Mouse (Mus musculus) heart, adult 18-20 months (tissue): ENCODE measurements at regions not wholly inside any gene's neighbourhood (a gene's known extent, or its start where the extent isn't known, plus 50 kb on each side); places are given as distances from the start of the nearest gene placed in this dataset.
"Not testable (repeated sequence)": the region's sequence is repeated elsewhere in the genome, so short reads cannot be mapped to it uniquely, and the experiment has no call there.

ENCODE experiments used
- DNase-seq, 2 experiments: peaks; one replicate each; pipeline ENCODE4 v3.0.0; 2021 to 2022; ENCODE audit warnings: mixed read lengths in 1 of 2

- no peak for DNase-seq
Measured at GRCm38 (mm10) chr13:52096506-52096905, 250.0 kb downstream of the Gadd45g start.

DNA sequence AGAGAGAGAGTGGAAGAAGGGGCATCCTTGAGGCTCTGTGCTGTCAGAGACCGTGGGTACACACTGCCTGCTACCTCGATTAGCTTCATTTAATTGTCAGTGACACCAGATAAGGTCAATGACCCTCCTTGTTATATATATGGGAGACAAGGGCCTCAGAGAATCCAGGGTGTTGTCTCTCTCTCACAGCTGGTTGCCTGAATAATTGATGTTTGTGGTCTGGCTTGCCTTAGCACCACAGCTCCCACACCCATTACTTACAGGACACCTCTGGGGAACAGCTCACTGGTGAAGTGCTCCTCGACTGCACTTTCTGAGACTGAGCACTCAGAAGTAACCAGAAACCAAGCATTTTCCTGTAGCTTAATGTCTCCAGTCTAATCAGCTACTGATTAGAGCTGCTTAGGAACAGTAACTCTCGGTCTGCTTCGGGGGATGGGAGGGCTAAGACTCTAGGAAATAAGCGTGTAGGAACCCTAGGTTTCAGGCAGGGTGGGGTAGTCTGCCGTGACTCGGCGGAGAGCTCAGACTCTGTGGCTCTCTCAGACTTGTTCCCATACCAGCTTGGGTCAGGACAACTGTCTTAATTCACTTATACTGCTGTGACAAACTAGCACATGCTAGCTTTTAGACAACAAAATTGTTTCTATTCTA lies 259.6 kb downstream of the Gadd45g start:
- no peak for DNase-seq

DNA sequence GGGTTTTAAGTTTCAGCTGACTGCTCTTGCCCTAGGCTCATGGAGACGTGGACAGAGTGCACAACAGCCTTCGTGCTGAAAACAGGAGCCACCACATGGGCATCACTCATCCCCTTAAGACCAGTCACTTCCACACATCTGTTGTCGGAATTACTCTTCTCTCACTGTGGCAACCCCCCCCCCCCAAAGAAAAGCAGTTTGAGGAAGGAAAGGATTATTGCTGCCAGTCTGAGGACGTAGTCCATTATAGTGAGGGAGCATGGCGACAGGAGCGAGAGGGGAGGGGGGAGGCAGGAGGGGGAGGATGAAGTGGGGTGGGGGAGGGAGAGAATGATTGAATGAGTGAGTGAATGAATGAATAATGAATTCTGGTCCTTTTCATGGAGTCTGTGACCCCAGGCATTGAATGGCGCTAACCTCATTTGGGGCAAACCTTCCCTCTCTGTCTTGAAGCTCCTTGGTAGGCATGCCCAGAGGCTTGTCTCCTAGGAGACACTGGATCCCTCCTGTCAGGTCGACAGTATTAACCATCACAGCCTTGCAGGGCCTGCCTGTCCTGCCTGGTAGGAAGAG lies 262.0 kb downstream of the Gadd45g start:
- DNase-seq = no peak

DNA sequence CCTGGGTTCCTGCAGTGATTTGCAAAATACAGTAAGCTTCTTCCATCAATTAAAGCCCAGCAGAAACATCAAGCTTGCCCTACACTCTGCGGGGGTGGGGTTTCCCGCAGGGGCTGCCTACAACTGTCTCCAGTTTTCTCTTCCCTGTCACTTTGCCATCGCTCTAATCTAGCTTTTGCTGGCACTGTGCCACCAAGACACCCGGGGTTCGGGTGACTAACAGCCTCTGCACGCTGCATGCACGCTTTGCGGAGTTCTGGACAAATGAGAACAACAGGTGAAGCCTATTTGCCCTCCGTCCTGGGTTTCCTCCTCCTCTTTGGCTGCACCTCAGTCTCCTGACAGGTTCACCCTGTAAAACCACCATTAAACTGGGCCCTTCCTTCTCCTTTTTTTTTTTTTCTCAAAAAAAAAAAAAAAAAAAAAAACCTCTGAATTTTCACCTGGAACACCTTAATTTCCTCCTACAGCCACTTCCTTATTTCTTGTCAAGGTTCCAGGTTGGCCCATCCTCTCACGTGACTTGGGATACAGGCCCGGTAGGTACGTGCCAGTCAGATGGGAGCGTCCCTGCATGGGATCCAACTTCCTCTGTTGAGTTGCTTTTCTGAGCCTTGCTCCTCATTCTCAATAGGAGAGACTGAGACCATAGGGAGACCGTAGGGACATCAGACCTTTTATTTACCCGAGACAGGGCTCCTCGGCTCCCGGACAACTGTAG lies 262.7 kb downstream of the Gadd45g start:
- DNase-seq = no peak

DNA sequence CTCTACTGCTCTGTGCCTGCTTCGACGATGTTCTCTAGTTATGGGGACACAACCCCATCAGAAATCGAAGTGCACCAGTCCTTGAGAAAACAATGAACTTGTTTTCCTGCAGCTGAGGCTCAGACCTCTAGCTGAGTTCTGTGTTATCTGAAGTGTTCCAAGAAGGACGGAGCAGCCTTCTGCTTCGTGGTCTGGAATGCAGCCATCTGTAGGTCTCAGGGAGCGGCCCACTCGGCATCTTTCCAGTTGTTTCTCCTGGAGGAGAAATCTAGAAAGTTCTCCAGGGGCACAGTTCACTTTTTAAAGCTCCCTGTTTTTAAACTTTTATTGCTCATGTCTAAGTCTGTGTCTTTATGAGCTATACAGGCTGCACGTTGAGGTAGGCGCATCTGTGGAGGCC lies 264.3 kb downstream of the Gadd45g start:
- DNase-seq = no peak

DNA sequence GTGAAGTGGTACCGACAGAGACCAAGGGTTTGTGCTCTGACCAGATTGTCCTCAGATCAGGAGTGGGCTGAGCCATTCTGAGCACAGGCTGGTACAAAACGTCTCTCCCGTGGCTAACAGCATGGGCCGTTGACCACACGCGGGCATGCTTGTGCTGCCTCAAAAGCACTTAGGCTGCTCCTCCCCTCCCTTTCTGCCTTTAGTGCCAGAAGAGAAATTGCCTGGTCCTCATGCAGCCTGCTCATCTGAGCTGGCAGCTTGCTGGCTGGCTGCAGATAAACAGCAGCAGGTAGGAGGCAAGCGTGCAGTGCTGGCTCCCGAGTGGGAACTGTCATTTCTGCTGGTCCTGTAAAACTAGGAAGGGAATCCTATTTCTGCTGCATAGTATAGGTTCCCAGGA lies 267.1 kb downstream of the Gadd45g start:
- peak in 1 of 2 experiments; percentile 4 for DNase-seq

GRCm38 (mm10) chr13:52114431-52114830 lies 268.0 kb downstream of the Gadd45g start:
- peak in 1 of 2 experiments; percentile 6 for DNase-seq

- DNase-seq = no peak
Measured at GRCm38 (mm10) chr13:52114962-52115361, 268.5 kb downstream of the Gadd45g start.

- peak in 1 of 2 experiments; percentile 5 for DNase-seq
Measured at GRCm38 (mm10) chr13:52116241-52116640, 269.8 kb downstream of the Gadd45g start.

DNA sequence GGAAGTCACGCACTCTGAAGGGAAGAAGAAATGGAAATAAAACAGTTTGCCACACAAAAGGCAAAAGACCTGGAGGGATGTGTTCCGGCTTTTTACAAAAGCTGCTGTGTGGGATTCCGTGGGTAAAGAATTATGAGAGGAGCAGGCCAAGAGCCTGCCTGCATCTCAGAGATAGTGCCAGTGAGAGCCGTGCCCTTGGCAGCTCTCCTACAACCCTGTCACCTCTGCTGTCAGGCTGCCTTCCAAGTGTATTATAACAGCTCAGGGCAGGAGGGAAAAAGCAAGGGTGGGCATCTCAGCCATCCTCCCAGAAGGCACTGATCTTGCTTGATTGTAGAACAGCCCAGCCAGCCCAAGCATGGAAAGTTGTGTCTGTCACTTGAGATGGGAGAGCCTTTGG lies 270.3 kb downstream of the Gadd45g start:
- DNase-seq = peak; percentile 32 to 35

DNA sequence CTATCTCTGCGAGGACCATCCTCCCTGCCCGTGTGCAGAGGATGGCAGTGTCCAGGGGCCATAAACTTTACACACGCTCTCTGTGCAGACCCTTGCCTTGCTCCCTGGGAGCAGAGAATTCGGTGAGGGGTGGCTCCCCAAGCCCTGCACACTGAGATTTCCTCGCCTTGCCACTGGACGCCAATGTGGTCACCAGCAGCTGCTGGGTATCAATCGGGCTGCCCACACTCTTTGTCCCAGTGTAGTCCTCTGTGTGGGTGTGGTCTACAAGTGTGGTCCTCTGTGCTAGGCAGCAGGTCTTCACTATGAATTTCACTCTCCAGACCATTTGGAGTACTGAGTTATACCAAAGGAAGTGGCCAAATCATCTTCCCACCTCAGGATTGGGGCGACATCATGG lies 274.3 kb downstream of the Gadd45g start:
- no peak for DNase-seq

- no peak for DNase-seq
Measured at GRCm38 (mm10) chr13:52125037-52125436, 278.6 kb downstream of the Gadd45g start.

DNA sequence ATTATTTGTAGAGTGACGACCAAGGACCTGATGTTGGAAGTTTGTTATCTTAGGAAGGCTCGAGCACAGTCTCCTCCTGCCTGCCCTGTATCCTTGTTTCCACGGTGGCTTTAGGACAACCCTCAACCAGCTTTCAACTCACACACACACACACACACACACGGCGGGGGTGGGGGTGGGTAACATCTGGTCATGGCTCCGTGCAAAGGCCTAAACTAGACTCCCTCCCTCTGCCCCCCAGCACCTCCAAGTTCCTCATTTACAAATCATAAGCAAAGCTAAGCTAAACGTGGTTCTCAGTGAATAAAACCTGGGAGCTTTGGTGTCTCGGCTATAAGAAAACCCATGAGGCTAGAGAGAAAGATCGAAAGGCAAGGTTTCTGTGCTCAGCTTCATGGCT lies 281.3 kb downstream of the Gadd45g start:
- DNase-seq = no peak

GRCm38 (mm10) chr13:52129466-52129865 lies 283.0 kb downstream of the Gadd45g start:
- DNase-seq = no peak

GRCm38 (mm10) chr13:52133202-52133601 lies 286.7 kb downstream of the Gadd45g start:
- no peak for DNase-seq

GRCm38 (mm10) chr13:52138331-52138945 lies 292.0 kb downstream of the Gadd45g start:
- no peak for DNase-seq

DNA sequence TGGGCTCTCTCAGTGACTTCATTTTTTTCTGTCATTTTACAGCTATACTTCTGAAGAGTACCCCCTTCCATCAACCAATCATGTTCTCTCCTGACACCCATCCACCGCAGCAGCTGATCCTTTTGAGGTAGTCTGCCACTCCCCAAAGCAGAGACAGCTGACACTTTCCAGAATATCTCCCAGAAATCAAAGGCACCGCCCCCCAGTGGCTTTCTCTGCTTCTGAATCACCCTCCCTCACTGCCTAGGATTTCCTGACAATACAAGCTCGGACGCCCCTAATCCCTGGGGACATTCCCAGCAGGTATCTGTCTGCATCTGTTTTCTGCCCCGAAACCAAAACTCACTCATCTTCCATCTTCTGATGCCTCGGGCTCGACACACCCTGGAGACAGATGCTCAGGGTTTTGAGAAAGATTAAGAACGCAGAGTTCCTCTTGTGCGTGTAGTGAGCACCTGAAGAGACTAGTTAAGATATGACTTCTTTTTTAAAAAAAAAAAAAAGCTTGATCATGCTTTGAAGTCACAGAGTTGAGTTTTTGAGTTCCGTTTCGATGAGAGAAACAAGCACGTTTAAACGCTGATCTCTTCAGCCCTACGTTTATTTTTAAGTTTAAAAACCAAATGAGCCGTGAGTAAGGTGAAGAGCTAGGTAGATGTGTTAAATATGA lies 292.8 kb downstream of the Gadd45g start:
- no peak for DNase-seq

DNA sequence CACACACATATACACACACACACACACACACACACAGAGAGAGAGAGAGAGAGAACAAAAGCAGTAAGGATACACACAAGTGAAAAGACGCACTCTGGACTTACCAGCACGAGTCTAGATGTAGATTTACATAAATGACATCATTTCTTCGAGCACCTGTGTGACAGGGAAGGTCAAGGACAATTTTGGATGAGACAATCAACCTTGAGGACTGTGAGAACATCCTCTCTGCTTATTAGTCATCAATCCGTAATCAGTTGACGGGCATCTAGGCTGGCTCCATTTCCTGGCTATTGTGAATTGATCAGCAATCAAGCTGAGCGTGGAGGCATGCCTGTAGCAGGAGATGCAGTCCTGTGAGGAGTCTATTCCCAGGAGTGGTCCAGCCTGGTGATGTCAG lies 293.7 kb downstream of the Gadd45g start:
- DNase-seq = no peak

GRCm38 (mm10) chr13:52144066-52144465 lies 297.6 kb downstream of the Gadd45g start:
- DNase-seq = not testable (repeated sequence)

DNA sequence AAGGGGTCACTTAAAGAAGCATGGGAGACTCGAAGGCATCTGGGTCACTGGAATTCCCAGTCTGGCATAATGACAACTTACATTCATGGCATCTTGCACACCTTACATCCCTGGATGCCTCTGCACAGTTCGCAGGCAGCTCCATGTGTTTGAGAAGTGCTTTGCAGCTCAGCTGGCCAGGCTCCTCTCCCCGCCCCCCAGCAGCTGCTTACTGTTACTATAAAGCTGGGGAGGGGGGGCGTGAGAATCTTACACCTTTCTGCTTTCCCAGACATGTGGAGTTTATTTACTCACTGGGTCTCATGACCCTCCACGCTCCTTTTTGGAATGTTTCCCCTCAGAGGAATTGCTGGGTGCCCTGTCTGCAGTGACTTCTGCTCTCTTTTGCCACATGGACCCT lies 299.4 kb downstream of the Gadd45g start:
- DNase-seq = no peak

DNA sequence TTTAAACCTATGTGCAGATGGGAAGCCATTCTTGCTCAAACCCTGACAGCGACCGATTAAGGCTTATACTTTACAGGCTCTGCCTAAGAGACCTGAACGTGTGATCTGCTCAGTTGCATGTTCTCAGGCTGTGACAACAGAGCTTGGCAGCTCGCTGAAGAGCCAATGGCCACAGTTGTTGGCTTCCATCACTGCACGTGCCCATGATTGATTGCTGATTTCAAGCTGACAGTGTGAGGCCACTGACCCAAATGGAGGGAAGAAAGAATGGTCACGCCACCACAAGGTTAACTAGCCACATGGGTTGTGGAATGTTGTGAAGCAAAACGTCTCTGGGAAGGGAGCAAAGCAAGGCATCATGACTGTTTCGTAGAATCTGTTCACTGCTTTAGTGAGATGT lies 303.8 kb downstream of the Gadd45g start:
- DNase-seq = no peak

- no peak for DNase-seq
Measured at GRCm38 (mm10) chr13:52151777-52152176, 305.3 kb downstream of the Gadd45g start.

GRCm38 (mm10) chr13:52152221-52152620 lies 305.7 kb downstream of the Gadd45g start:
- DNase-seq = no peak
